Mouse (Mus musculus) CH12.LX (cell line): Measurements from ENCODE around the gene Olfr456. TPM values are rescaled to one million over a fixed set of nuclear protein-coding genes. Genes with fewer than 3 reads are reported as not detected.
"Not testable (repeated sequence)": the region's sequence is repeated elsewhere in the genome, so short reads cannot be mapped to it uniquely, and the experiment has no call there.

ENCODE experiments used
- DNase-seq: peaks from one replicate; pipeline ENCODE4 v3.0.0-alpha.2; 2013; ENCODE audit errors: extremely low read depth
- H3K27ac ChIP-seq: 2 replicates; pipeline ENCODE4 v1.5.1; 2012; ENCODE audit warnings: low read depth, mild to moderate bottlenecking, control low read depth, moderate library complexity; ENCODE audit not compliant: insufficient read depth
- H3K27me3 ChIP-seq: replicated peaks from 2 replicates; pipeline ENCODE3; 2012; ENCODE audit warnings: inconsistent platforms
- H3K36me3 ChIP-seq, 2 experiments: replicated peaks in 1 of 2; 2 replicates each; pipeline versions ENCODE3 to v1.6.1; 2012; ENCODE audit warnings: inconsistent platforms in 1 of 2, low read length in 1 of 2, mild to moderate bottlenecking in 1 of 2, mixed read lengths in 1 of 2, moderate library complexity in 1 of 2; ENCODE audit not compliant: control insufficient read depth in 1 of 2, insufficient read depth in 1 of 2
- H3K4me1 ChIP-seq, 2 experiments: 2 replicates each; pipeline ENCODE4 v1.6.1; 2012; ENCODE audit warnings: inconsistent platforms in 1 of 2, moderate library complexity in 1 of 2; ENCODE audit not compliant: insufficient read depth in 2 of 2, control insufficient read depth in 1 of 2
- H3K4me2 ChIP-seq: 2 replicates; pipeline ENCODE4 v1.6.1; 2012; ENCODE audit warnings: low read depth, mild to moderate bottlenecking, control low read depth; ENCODE audit not compliant: poor library complexity, insufficient read depth, severe bottlenecking
- H3K4me3 ChIP-seq, 3 experiments: fragments of 150-350 bp in 1 of 3; sonication (generic) in 1 of 3; replicated peaks in 1 of 3; 2 replicates each; pipeline versions ENCODE3 to v1.5.1; 2011 to 2012; ENCODE audit warnings: low read depth in 2 of 3, low read length in 2 of 3, mild to moderate bottlenecking in 2 of 3, moderate library complexity in 2 of 3, control low read depth in 1 of 3, improper control_type of control experiment in 1 of 3, inconsistent platforms in 1 of 3, mixed read lengths in 1 of 3; ENCODE audit not compliant: poor library complexity in 1 of 3
- H3K79me2 ChIP-seq: replicated peaks from 2 replicates; pipeline ENCODE4 v1.6.1; 2012; ENCODE audit warnings: mild to moderate bottlenecking, moderate library complexity; ENCODE audit not compliant: control insufficient read depth, poor library complexity, insufficient read depth, severe bottlenecking; ENCODE audit errors: extremely low read depth
- H3K9ac ChIP-seq: 2 replicates; pipeline ENCODE4 v1.6.1; 2012; ENCODE audit warnings: low read depth, mild to moderate bottlenecking, control low read depth, moderate library complexity; ENCODE audit not compliant: insufficient read depth
- H3K9me3 ChIP-seq: replicated peaks from 2 replicates; pipeline ENCODE3; 2012; ENCODE audit warnings: low read length, inconsistent platforms, mixed read lengths
- BHLHE40 ChIP-seq: IDR thresholded peaks from 2 replicates; pipeline ENCODE4 v1.6.1; 2011; ENCODE audit warnings: mild to moderate bottlenecking, low read depth, low read length, improper control_type of control experiment
- CTCF ChIP-seq, 2 experiments: IDR thresholded peaks in 1 of 2; conservative IDR thresholded peaks in 1 of 2; 2 replicates each; pipeline ENCODE4 v1.5.1; 2011 to 2012; ENCODE audit warnings: low read depth in 2 of 2, low read length in 2 of 2, improper control_type of control experiment in 1 of 2, inconsistent platforms in 1 of 2, mild to moderate bottlenecking in 1 of 2, moderate library complexity in 1 of 2
- E2F4 ChIP-seq: IDR thresholded peaks from 2 replicates; pipeline ENCODE4 v1.6.1; 2011; ENCODE audit warnings: low read depth, low read length, improper control_type of control experiment; ENCODE audit not compliant: insufficient replicate concordance
- EP300 ChIP-seq: IDR thresholded peaks from 2 replicates; pipeline ENCODE4 v1.6.1; 2011; ENCODE audit warnings: low read length, improper control_type of control experiment
- HCFC1 ChIP-seq: IDR thresholded peaks from 2 replicates; pipeline ENCODE4 v1.6.1; 2012; ENCODE audit warnings: low read depth, mild to moderate bottlenecking, inconsistent platforms, low read length, improper control_type of control experiment
- IRF4 ChIP-seq: IDR thresholded peaks from 2 replicates; pipeline ENCODE4 v1.6.1; 2014; ENCODE audit warnings: low read depth, mild to moderate bottlenecking, inconsistent platforms, low read length, improper control_type of control experiment
- KAT2A ChIP-seq: IDR thresholded peaks from 2 replicates; pipeline ENCODE4 v1.6.1; 2012; ENCODE audit warnings: low read length, improper control_type of control experiment, inconsistent platforms; ENCODE audit not compliant: insufficient replicate concordance
- MAFK ChIP-seq: IDR thresholded peaks from 2 replicates; pipeline ENCODE4 v1.6.1; 2011; ENCODE audit warnings: low read length, improper control_type of control experiment; ENCODE audit not compliant: insufficient replicate concordance
- MAX ChIP-seq: IDR thresholded peaks from 2 replicates; pipeline ENCODE4 v1.6.1; 2011; ENCODE audit warnings: low read length, improper control_type of control experiment
- MYC ChIP-seq: IDR thresholded peaks from 2 replicates; pipeline ENCODE4 v1.6.1; 2011; ENCODE audit warnings: low read depth, mild to moderate bottlenecking, improper control_type of control experiment, low read length
- NELFE ChIP-seq: IDR thresholded peaks from 2 replicates; pipeline ENCODE4 v1.6.1; 2011; ENCODE audit warnings: low read depth, low read length, improper control_type of control experiment
- SIN3A ChIP-seq: IDR thresholded peaks from 2 replicates; pipeline ENCODE4 v1.6.1; 2012; ENCODE audit warnings: low read length, improper control_type of control experiment, inconsistent platforms
- SMC3 ChIP-seq: IDR thresholded peaks from 2 replicates; pipeline ENCODE4 v1.6.1; 2011; ENCODE audit warnings: low read depth, low read length, improper control_type of control experiment
- UBTF ChIP-seq: IDR thresholded peaks from 2 replicates; pipeline ENCODE4 v1.6.1; 2012; ENCODE audit warnings: low read depth, mild to moderate bottlenecking, inconsistent platforms, low read length, improper control_type of control experiment, moderate library complexity
- USF1 ChIP-seq: IDR thresholded peaks from 2 replicates; pipeline ENCODE4 v1.6.1; 2014; ENCODE audit warnings: low read depth, mild to moderate bottlenecking, inconsistent platforms, low read length, improper control_type of control experiment
- ZMIZ1 ChIP-seq: IDR thresholded peaks from 2 replicates; pipeline ENCODE4 v1.6.1; 2012; ENCODE audit warnings: low read depth, mild to moderate bottlenecking, inconsistent platforms, low read length, improper control_type of control experiment
- ZNF384 ChIP-seq: IDR thresholded peaks from 2 replicates; pipeline ENCODE4 v1.6.1; 2012; ENCODE audit warnings: low read depth, low read length, improper control_type of control experiment, inconsistent platforms
- dilution Hi-C: fragments of 300-500 bp; cut with MboI; formaldehyde crosslinking; loops from 2 replicates; pipeline ENCODE4 v1.14.3; 2020; ENCODE audit warnings: low sequenced_read_pairs; ENCODE audit not compliant: extremely low pct_unique_long_range_greater_than_20kb, extremely low pct_ligation_motif_present
- in situ Hi-C: fragments of 300-500 bp; cut with MboI; formaldehyde crosslinking; loops from 3 replicates; pipeline ENCODE4 v1.14.3; 2019; ENCODE audit warnings: low sequenced_read_pairs, low pct_ligation_motif_present, low pct_unique_long_range_greater_than_20kb, mixed read lengths
- polyA plus RNA-seq: library from polyadenylated mRNA; unstranded; fragments of >175 nt; gene quantifications from 2 replicates; pipeline ENCODE4 v1.2.1, GENCODE M21; 2012; ENCODE audit warnings: low read depth; ENCODE audit not compliant: insufficient read length
- total RNA-seq, 2 experiments: library from RNA; depleted of rRNA; stranded (reverse); fragments of 300-350 nt in 1 of 2; fragments of >200 nt in 1 of 2; gene quantifications; 2 replicates each; pipeline ENCODE4 v1.2.3; 2012 to 2014

Gene Olfr456
- total and polyA plus RNA-seq, 3 experiments, result not detected

- dilution Hi-C loops (no loop called here), in situ Hi-C loops (no loop called here)
- Histone ChIP-seq H3K4me1 (no peaks in the 10 kb centered on the region), H3K9me3 (no peaks in the 10 kb centered on the region), H3K36me3 (no peaks in the 10 kb centered on the region), H3K79me2 (no peaks in the 10 kb centered on the region), H3K4me2 (no peak within 1 kb of the TSS), H3K27me3 (no peaks in the 10 kb centered on the region), H3K9ac (no peak within 1 kb of the TSS), H3K4me3 (no peak within 1 kb of the TSS), H3K27ac (no peak within 1 kb of the TSS)
- no peak for DNase-seq
- TF ChIP-seq MAX, result no peak
- TF ChIP-seq NELFE, result no peak
- TF ChIP-seq EP300, result no peak
- no peak for TF ChIP-seq KAT2A
- TF ChIP-seq SMC3, result no peak
- TF ChIP-seq ZNF384, result no peak
- TF ChIP-seq MYC, result no peak
- no peak for TF ChIP-seq ZMIZ1
- no peak for TF ChIP-seq UBTF
- no peak for TF ChIP-seq IRF4
- TF ChIP-seq CTCF (conservative IDR thresholded peaks at IDR 0.05 in 1 of 2, IDR thresholded peaks at IDR 0.05 in 1 of 2; ENCODE audit: low read depth in 2 of 2, low read length in 2 of 2), result no peak
- TF ChIP-seq BHLHE40, result no peak
- no peak for TF ChIP-seq USF1
- TF ChIP-seq SIN3A, result no peak
- no peak for TF ChIP-seq HCFC1
- no peak for TF ChIP-seq MAFK
- TF ChIP-seq E2F4, result no peak
These were observed 10.8 kb downstream of the Olfr456 start, which contains the start of gene Olfr457 for GRCm38 (mm10) chr6:42476235-42476634. Gene Olfr457, minus strand, starts transcription at chr6:42476335.

- H3K36me3 ChIP-seq, in situ Hi-C loops, H3K4me2 ChIP-seq, H3K9ac ChIP-seq, H3K4me1 ChIP-seq, H3K4me3 ChIP-seq, H3K9me3 ChIP-seq, H3K27me3 ChIP-seq, H3K27ac ChIP-seq, H3K79me2 ChIP-seq, dilution Hi-C loops, DNase-seq: not testable (repeated sequence)
These were observed 15.7 kb downstream of the Olfr456 start for GRCm38 (mm10) chr6:42471298-42471697.
